Mouse (Mus musculus): Measurements from ENCODE around the gene Gnat2. TPM values are rescaled to one million over a fixed set of nuclear protein-coding genes. Genes with fewer than 3 reads are reported as not detected.

The Gnat2 gene
- total RNA-seq (2017): 3.8 and 4.4 TPM in 2 replicates

DNA sequence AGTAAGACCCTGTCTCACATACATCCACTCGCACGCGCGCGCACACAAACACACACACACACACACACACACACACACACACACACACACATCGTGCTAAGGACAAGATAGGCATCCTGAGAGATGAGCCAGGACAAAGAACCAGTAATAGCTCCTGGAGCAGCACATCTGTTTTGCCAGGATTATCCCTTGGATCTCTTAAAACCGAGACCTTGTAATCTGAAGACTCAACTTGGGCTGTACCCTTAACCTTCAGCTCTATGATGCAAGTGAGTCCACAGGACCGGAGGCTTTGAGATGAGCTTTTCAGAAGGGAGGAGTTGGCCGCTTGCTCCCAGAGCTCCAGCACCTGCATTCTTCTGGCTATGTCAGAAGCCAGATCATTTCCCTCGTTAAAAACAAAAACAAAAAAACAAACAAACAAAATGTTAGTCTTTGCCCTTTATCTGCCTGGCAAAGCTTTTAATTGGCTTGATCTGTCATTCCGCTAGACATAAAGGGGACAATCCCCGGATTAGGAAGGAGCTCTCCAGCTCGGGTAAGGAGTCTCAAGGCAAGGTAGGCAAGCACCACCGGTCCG is at the start of gene Gnat2:
Gene Gnat2 (plus strand): TSS at position 254 of the 580 bp plus-strand sequence.
- ATAC-seq (replicated peaks in 1 of 2; ENCODE audit: insufficient read depth in 1 of 2, low FRiP score in 2 of 2, low TSS enrichment in 1 of 2, low read depth in 1 of 2, poor library complexity in 2 of 2, severe bottlenecking in 2 of 2): no peak

DNA sequence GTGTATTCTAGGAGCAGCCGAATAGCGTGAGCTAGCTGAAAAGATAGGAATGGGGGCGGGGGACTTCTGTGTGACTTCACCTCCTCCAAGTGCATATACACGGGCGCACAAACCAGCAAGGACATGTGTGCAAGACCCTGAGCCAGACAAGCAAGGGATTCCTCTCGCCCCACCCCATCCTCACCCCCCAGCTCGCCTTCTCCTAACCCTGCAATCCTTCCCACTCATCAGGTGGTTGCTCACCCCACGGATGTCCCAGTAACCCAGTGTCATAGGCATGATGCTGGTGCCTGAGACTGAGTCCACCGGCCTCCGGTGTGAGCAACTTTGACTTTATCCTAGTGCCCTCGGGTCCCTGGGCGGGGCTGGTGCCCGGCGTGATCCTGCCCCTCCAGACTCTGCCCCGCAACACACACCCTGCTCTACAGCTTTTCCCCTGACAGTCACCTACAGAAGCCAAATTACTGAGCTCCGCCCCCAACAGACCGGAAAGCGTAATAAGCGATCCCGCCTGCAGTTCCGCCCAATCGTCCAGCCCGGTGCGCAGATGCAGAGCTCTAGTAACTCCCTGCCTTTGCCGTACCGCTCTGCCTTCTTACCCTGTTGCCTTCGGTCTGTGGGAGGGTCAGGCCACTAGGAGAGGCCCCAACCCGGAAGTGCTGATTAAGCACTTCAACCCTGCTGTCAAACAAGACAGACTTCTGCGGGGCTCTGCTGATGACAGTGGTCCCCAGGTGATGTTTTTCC is 48.0 kb upstream of the Gnat2 start, which contains the start of gene Gstm4:
Gene Gstm4 (minus strand): TSS at position 501 of the 747 bp plus-strand sequence.
- peak; percentile 96 to 98 for ATAC-seq (replicated peaks in 1 of 2; ENCODE audit: insufficient read depth in 1 of 2, low FRiP score in 2 of 2, low TSS enrichment in 1 of 2, low read depth in 1 of 2, poor library complexity in 2 of 2, severe bottlenecking in 2 of 2)

DNA sequence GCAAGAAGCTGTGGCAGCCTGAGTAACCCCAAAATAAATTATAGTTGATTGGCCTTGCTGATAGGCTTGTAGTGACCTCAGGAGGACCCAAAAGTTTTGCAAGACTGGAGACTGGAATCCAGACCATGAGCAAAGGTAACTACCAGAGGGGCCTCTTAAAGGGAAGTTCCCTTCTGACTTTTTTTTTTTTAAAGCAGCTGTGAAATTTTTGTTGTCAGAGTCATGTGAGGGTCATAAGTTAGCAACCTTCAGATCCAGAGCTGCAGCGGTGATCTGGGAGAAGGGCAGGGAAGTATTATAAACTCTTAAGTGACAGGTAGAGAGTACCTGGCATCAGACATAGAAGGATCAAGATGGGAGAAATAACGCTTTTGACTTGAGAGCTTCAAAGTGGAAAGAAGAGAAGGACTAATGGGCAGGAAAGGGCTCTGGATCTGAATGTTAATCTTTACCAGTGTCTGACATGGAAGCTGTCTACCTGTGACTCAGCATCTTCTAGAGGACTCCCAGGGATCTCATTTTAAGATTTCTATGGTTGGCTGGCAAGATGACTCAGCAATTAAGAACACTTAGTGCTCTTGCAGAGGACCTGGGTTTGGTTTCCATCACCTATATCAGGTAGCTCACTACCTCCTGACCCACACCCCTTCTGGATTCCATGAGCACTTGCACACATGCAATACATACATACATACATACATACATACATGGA is 45.5 kb upstream of the Gnat2 start:
- ATAC-seq (replicated peaks in 1 of 2; ENCODE audit: insufficient read depth in 1 of 2, low FRiP score in 2 of 2, low TSS enrichment in 1 of 2, low read depth in 1 of 2, poor library complexity in 2 of 2, severe bottlenecking in 2 of 2): no peak

DNA sequence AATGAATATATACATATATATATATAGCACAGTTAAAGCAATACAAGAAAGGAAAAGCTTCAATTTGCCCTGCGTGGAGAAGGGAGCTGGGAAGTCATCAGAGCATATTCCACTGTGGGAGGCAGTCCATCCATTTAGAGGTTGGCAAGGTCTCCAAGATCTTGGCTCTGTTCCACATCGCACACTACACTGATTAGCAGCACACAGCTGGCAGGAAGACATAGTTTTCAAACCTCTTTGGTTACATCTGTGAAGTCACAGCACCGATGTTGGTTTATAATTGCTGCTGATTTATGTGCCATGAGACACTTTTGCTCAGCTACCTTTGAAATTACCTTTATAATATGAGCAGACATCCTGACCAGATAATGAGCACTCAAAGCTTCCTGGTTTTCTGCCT is 44.3 kb upstream of the Gnat2 start:
- no peak for ATAC-seq (replicated peaks in 1 of 2; ENCODE audit: insufficient read depth in 1 of 2, low FRiP score in 2 of 2, low TSS enrichment in 1 of 2, low read depth in 1 of 2, poor library complexity in 2 of 2, severe bottlenecking in 2 of 2)

DNA sequence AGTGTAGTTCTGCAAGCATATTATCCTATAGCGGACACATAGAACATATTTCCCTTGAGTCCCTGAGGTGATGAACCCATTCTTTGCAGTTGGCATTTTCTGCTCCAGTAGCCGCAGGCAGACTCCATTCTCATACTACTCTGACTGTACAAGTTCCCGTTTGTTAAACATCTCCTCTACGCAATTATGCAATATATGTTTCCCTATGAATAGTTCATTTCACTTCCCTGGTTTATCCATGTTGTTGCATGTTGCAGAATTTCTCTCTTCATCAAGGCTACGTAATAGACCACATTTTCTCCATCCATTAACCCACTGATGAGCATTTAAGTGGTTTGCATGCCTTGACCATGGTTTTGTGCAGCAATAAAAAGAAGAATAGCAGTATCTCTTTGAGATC is 42.1 kb upstream of the Gnat2 start:
- ATAC-seq (replicated peaks in 1 of 2; ENCODE audit: insufficient read depth in 1 of 2, low FRiP score in 2 of 2, low TSS enrichment in 1 of 2, low read depth in 1 of 2, poor library complexity in 2 of 2, severe bottlenecking in 2 of 2): peak in 1 of 2 experiments; percentile 36; a peak in 1 of 4 replicates

DNA sequence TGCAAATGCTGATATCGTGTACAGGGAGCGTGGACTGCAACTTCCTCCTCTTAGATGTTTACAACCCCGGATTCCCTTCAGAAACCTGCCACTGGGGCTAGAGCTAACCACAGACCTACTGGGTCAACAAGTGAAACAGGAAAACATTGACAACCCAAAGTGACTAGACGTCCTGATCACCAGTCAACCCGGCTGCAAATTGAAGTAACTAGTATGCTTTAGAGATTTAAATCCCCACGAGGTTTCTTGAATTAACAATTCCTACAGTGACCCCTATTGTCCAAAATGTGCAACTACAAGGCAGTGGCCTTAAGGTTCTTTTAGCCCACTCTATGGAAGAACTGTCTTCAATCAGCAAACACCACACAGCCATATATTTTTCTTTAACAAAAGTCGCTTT is 31.2 kb upstream of the Gnat2 start:
- peak; percentile 63 to 73 for ATAC-seq (replicated peaks in 1 of 2; ENCODE audit: insufficient read depth in 1 of 2, low FRiP score in 2 of 2, low TSS enrichment in 1 of 2, low read depth in 1 of 2, poor library complexity in 2 of 2, severe bottlenecking in 2 of 2)

DNA sequence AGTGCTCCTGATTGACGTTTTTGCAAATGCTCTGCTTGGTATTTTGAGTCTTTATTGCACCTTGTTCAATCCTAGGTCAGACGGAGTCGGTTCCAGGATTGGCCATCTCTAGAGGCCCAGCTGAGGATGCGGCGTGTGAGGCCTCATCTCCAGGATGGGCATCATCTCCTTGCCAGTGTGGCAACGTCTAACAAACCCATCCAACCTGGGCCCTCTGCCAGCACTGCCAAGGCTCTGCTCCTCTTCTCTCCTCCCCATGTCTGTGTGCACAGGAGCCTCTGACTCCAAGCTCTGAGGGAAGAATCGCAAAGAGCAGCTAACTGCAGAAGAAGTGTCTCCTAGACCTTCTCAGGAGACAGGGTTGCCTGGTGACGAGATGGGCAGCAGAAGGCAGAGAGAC is 29.9 kb upstream of the Gnat2 start:
- no peak for ATAC-seq (replicated peaks in 1 of 2; ENCODE audit: insufficient read depth in 1 of 2, low FRiP score in 2 of 2, low TSS enrichment in 1 of 2, low read depth in 1 of 2, poor library complexity in 2 of 2, severe bottlenecking in 2 of 2)

DNA sequence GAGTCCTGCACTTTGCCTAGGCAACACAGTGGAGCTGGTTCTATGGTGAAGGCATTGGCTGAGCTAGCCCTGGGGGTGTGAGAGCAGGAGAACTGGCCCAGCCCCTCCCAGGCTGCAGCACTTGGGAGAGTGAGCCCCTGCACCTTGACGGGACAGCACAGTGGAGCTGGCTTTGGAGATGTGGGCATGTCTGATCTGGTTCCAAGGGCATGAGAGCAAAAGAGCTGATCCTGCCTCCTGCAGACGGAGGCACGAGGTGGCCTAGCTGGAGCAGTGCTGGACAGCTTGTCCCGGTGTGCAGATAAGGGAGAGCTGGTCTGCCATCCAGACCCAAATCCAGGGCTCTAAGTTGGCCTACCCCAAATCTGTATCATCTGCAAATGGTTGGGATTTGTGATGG is 27.9 kb upstream of the Gnat2 start:
- no peak for ATAC-seq (replicated peaks in 1 of 2; ENCODE audit: insufficient read depth in 1 of 2, low FRiP score in 2 of 2, low TSS enrichment in 1 of 2, low read depth in 1 of 2, poor library complexity in 2 of 2, severe bottlenecking in 2 of 2)

DNA sequence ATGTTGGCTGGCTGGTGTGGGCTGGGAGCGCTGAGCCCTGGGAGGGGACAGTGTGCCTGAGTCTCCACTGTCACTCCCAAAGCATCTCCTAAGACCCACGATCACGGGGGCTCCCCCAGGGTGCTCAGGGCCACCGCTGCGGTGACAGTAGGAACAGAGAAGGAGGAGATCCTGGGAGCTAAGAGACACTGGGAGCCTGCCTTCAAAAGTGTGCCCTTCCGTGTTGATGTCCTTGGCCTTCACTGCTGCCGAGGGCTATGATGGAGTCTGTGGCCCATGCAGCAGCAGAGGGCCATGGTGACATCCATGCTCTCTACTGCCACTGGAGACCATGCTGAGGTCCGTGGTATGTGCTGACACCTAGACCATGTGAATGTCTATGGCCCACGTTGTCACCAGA is 27.0 kb upstream of the Gnat2 start:
- no peak for ATAC-seq (replicated peaks in 1 of 2; ENCODE audit: insufficient read depth in 1 of 2, low FRiP score in 2 of 2, low TSS enrichment in 1 of 2, low read depth in 1 of 2, poor library complexity in 2 of 2, severe bottlenecking in 2 of 2)

DNA sequence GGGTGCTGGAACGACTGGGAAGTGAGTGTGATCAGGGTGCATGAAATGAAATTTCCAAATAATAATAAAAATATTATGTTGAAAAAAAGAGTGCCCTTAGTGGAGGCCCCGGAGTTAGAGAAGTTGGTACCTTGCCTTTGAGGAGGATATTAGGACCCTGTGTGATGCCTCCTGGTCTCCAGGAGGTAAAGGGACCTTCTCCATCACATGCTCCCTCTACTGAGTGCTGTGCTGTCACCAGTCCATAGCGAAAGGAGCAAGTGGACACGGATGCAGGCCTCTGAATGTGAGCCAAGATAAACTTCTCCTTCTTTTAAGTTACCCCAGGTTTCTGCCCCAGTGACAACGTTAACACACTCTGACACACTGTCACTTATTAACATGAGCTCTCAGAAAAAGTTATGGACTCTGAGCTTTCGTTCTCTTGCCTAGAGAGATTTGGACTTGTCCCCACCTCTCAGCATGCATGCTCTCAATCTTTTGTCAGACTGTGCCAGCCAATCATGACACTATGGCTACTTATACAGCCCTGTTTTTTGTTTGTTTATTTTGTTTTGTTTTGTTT is 25.1 kb upstream of the Gnat2 start:
- no peak for ATAC-seq (replicated peaks in 1 of 2; ENCODE audit: insufficient read depth in 1 of 2, low FRiP score in 2 of 2, low TSS enrichment in 1 of 2, low read depth in 1 of 2, poor library complexity in 2 of 2, severe bottlenecking in 2 of 2)

DNA sequence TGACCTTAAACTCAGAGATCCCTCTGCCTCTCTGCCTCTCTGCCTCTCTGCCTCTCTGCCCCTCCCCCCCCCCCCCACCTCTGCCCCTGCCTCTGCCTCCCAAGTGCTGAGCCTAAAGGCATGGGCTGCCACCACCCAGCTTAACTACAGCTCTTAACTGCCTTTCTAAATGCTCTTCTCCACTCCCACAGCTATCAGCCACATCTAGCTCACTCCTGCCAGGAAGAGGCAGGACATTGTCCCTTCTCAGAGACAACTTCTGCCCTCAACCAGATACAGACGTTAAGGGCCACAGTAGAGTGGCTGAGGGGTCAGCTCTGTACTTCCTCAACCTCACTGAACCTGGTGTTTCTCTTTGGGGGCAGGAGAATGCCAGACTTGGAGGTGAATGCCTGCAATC is 23.8 kb upstream of the Gnat2 start:
- ATAC-seq (replicated peaks in 1 of 2; ENCODE audit: insufficient read depth in 1 of 2, low FRiP score in 2 of 2, low TSS enrichment in 1 of 2, low read depth in 1 of 2, poor library complexity in 2 of 2, severe bottlenecking in 2 of 2): no peak

DNA sequence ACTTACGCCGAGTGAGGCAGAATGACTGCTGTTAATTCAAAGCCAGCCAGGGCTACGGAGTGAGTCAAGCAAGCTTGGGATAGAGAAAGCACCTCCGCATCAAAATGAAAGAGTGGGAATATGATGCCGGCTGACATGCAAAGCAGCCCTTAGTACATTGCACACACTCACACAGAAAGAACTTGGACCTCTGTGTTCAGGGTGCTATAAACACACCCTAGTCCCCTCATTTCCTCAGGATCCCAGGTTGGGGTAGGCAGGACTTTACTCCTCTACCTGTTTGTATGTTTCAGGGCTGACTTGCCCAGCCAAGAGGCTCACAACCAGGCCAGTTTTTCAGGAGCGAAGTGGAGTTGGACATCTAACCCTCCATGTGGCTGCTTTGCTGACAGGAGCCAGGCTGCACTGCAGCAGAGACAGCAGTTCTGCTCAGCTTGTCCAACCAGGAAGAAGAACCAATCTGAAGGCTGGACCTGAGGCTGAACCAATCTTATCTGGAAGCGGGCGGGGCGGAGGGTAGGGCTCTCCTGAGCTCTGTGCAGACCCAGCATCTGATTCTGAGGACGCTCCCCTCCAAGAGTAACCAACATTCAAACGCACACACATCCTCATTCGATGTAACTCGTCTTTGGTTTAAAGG is 23.2 kb upstream of the Gnat2 start:
- no peak for ATAC-seq (replicated peaks in 1 of 2; ENCODE audit: insufficient read depth in 1 of 2, low FRiP score in 2 of 2, low TSS enrichment in 1 of 2, low read depth in 1 of 2, poor library complexity in 2 of 2, severe bottlenecking in 2 of 2)

DNA sequence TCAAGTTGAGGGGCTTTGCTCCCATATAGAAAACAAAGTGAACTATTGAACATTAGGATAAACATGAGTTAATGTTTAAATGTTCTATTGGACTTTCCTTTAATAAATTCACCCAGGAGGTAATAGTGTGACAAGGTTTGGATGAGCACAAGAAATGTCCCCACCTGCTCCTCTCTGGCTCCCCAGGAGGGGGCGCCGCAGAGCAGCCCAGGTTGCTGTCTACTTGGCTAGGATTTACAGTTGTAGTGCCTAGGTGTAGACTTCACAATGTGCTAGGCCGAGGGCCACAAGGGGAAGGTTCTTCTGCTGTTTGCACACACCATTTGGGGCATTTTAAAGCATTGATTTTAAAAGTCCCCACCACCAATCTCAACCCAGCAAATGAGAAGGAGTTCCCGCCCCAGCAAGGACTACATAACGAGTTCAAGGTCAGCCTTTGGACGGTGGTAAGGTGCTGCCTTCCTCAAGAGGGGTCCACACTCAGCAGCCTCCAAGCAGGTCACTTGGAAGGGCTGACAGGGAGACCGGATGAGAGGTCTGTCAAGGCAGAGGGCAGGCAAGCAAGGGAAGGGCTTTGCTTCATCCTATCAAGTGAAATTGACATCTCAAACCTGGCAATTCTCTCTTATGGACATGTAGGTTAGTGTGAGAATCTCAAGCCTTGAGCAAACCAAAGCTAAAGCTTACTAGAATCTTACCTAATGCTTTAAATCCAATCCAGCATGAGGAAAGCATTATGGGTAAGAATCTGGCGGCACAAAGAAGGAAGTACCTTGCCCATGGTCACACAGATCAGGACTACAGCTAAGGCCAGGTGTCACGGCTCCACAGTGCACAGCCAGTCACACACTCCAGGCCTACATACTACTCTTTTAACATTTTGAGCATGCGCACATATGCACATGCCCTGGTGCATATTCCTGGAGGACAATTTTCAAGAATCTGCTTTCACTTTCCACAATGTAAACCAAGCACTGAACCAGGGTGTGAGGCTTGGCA is 22.0 kb upstream of the Gnat2 start:
- peak; percentile 66 to 79; a peak in 3 of 4 replicates for ATAC-seq (replicated peaks in 1 of 2; ENCODE audit: insufficient read depth in 1 of 2, low FRiP score in 2 of 2, low TSS enrichment in 1 of 2, low read depth in 1 of 2, poor library complexity in 2 of 2, severe bottlenecking in 2 of 2)

DNA sequence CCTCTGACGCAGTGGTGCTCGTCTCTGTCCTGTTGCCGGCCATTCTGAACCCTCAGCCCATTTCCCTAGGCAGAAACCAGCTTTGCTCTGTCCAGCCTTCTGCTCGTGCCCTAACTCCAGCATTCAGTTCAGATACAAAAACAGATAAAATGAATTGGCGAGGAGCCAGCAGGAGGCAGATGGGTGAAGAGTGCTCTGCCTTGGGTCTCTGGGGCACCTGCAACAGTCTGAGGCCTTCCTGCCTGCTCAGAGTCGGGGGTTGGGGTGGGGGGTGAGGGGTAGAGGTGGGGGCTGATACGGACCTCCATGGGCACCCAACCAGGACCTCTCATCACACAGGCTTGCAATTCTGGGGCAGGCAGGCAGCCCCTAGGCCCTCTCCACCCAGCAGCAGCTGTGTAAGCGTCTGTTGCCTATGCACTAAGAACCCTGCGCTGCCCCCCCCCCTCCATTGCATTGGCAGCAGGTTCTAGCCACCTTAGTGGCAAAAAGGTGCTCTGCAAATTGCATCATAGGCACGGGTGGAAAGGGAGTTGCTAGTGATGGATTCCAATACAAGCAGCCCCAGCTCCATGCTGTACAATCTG is 19.5 kb upstream of the Gnat2 start:
- ATAC-seq (replicated peaks in 1 of 2; ENCODE audit: insufficient read depth in 1 of 2, low FRiP score in 2 of 2, low TSS enrichment in 1 of 2, low read depth in 1 of 2, poor library complexity in 2 of 2, severe bottlenecking in 2 of 2): no peak

DNA sequence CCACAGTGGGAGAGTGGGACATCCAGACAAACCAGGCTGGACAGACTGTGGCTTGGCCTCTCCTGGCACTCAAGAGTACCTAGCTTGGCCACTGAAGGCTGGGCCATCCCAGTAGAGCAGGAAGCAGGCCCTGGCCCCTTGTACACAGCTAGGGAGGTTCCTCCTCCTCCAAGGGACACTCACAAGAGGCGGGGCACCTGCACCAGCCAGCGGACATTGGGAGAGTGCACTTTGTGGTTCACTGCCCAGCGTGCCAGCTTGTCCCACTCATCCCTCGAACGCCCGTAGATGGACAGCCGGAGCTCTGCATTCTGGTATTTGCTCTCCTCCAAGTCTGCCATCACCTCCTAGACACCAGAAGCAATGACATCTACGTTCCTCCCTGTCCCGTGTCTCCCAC is 15.8 kb upstream of the Gnat2 start:
- no peak for ATAC-seq (replicated peaks in 1 of 2; ENCODE audit: insufficient read depth in 1 of 2, low FRiP score in 2 of 2, low TSS enrichment in 1 of 2, low read depth in 1 of 2, poor library complexity in 2 of 2, severe bottlenecking in 2 of 2)

DNA sequence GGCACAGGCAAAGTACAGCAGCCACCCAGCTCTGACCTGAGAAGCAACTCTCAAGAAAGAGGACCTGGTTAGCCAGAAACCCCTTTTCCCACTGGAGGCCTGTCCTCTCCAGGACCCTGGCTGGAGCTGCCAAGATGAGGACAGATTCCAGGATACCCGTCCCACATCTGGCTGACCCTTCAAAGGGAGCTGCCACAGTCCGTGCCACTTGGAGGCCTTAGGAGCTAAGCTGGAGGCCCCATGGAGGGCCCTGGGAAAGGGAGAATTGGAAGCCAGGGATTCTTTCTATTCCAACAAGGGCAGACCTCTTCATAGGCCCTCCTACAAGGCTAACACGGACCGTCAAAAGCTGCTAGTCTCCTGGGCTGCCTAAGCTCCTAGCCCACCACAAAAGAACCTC is 10.9 kb upstream of the Gnat2 start:
- no peak for ATAC-seq (replicated peaks in 1 of 2; ENCODE audit: insufficient read depth in 1 of 2, low FRiP score in 2 of 2, low TSS enrichment in 1 of 2, low read depth in 1 of 2, poor library complexity in 2 of 2, severe bottlenecking in 2 of 2)

All from hematopoietic stem cell, adult 5-6 weeks (primary cell).